ENCODE assay signal across 27 mouse cellular contexts in genomic region chr2:79898522-79898921, GRCm38 (mm10).
DNase-seq lines count a peak whose midpoint lies in the region; ATAC-seq and TF ChIP-seq lines count a peak whose summit lies in the region.
"Had no signal": no experiment of that assay in that cellular context is flagged by ENCODE, and none has a peak within 500 bp of the region (broad histone marks: within the 10 kb centered on the region; RNA-seq: fewer than 3 reads in every experiment).

No protein-coding gene starts in this region.

- WGBS in forebrain, embryonic 14.5 days = 83% methylated on average over 3 of the region's 3 CpGs
- WGBS in forebrain, embryonic 10.5 days = 84% methylated on average over 3 of the region's 3 CpGs
- 70% methylated on average over 3 of the region's 3 CpGs for WGBS in kidney, embryonic 14.5 days

- H3K27ac ChIP-seq in forebrain, embryonic 14.5 days (ENCODE audit: low read depth, low read length) = no peak overlapping the region
- H3K27ac ChIP-seq in forebrain, embryonic 10.5 days = no peak overlapping the region
- no peak overlapping the region for H3K27ac ChIP-seq in kidney, embryonic 14.5 days (ENCODE audit: low read depth, low read length)
- H3K27ac ChIP-seq: embryonic facial prominence, embryonic 10.5 days; embryonic facial prominence, embryonic 13.5 days; hindbrain, embryonic 13.5 days; hindbrain, postnatal 0 days had no signal

- TF ChIP-seq CTCF in C2C12 (IDR thresholded peaks at IDR 0.05; ENCODE audit: control insufficient read depth, insufficient read depth, insufficient read length) = no peak

- no peak for DNase-seq in forebrain, embryonic 14.5 days (ENCODE audit: low spot score)
- DNase-seq in forebrain, embryonic 10.5 days (ENCODE audit: extremely low spot score, low spot score) = no peak
- peak; percentile 35 for DNase-seq in 3T3-L1 (ENCODE audit: low read depth, low spot score)
- DNase-seq in gastrocnemius, postnatal 36 days = no peak
- DNase-seq: adrenal gland, postnatal 10 days; adrenal gland, postnatal 36 days; cerebellum, adult 11 months; cerebellum, adult 2 months; cerebellum, adult 9-11 months; cerebellum, postnatal 36 days; embryo, embryonic 11 days; gastrocnemius, postnatal 10 days; heart, adult 11 months; kidney, adult 11 months; kidney, adult 8-10 months had no signal

- H3ac ChIP-seq in C2C12 (ENCODE audit: control insufficient read depth, insufficient read length, low read depth) = no peak overlapping the region

- intact Hi-C loops in gastrocnemius, postnatal 36 days (cut with DNase I) = no loop called here

- H3K4me2 ChIP-seq in forebrain, embryonic 14.5 days (ENCODE audit: low read length) = no peak overlapping the region
- no peak overlapping the region for H3K4me2 ChIP-seq in kidney, embryonic 14.5 days (replicated peaks; ENCODE audit: low read depth, low read length)
- H3K4me2 ChIP-seq: embryonic facial prominence, embryonic 13.5 days; heart, embryonic 11.5 days; hindbrain, embryonic 13.5 days had no signal

- no peaks in the 10 kb centered on the region for H3K4me1 ChIP-seq in forebrain, embryonic 14.5 days (ENCODE audit: control insufficient read depth, insufficient read depth, low read length)
- H3K4me1 ChIP-seq in forebrain, embryonic 10.5 days = 0 out of 2 replicates have a peak, but pooled peaks cover 5% of the 10 kb centered on the region
- H3K4me1 ChIP-seq in kidney, embryonic 14.5 days (ENCODE audit: control insufficient read depth, insufficient read depth, low read length) = no peaks in the 10 kb centered on the region
- H3K4me1 ChIP-seq: embryonic facial prominence, embryonic 10.5 days; embryonic facial prominence, embryonic 13.5 days; hindbrain, embryonic 13.5 days had no signal

- no peaks in the 10 kb centered on the region for H3K36me3 ChIP-seq in forebrain, embryonic 14.5 days (ENCODE audit: control insufficient read depth, insufficient read depth, low read length)
- H3K36me3 ChIP-seq in forebrain, embryonic 10.5 days (replicated peaks) = no peaks in the 10 kb centered on the region
- H3K36me3 ChIP-seq in C2C12 (ENCODE audit: control insufficient read depth, insufficient read depth) = no peaks in the 10 kb centered on the region
- no peaks in the 10 kb centered on the region for H3K36me3 ChIP-seq in kidney, embryonic 14.5 days (ENCODE audit: control insufficient read depth, insufficient read depth, low read length)
- H3K36me3 ChIP-seq: embryonic facial prominence, embryonic 10.5 days; embryonic facial prominence, embryonic 13.5 days; G1E; hindbrain, embryonic 13.5 days had no signal

- H3K9me3 ChIP-seq in forebrain, embryonic 14.5 days (replicated peaks; ENCODE audit: control insufficient read depth, low read length) = no peaks in the 10 kb centered on the region
- H3K9me3 ChIP-seq in forebrain, embryonic 10.5 days = no peaks in the 10 kb centered on the region
- no peaks in the 10 kb centered on the region for H3K9me3 ChIP-seq in kidney, embryonic 14.5 days (ENCODE audit: control insufficient read depth, low read length)
- H3K9me3 ChIP-seq: embryonic facial prominence, embryonic 10.5 days; embryonic facial prominence, embryonic 13.5 days; G1E; hindbrain, embryonic 13.5 days had no signal

- H3K4me3 ChIP-seq in forebrain, embryonic 14.5 days (ENCODE audit: low read depth, low read length) = no peak overlapping the region
- no peak overlapping the region for H3K4me3 ChIP-seq in forebrain, embryonic 10.5 days
- no peak overlapping the region for H3K4me3 ChIP-seq in C2C12 (ENCODE audit: insufficient read depth, poor library complexity, severe bottlenecking)
- H3K4me3 ChIP-seq in kidney, embryonic 14.5 days (ENCODE audit: low read length) = no peak overlapping the region
- H3K4me3 ChIP-seq: embryonic facial prominence, embryonic 10.5 days; embryonic facial prominence, embryonic 13.5 days; erythroblast, embryonic 14.5 days; hindbrain, embryonic 13.5 days had no signal

- H3K27me3 ChIP-seq in forebrain, embryonic 14.5 days (replicated peaks; ENCODE audit: control insufficient read depth, insufficient read depth, low read length) = no peaks in the 10 kb centered on the region
- no peaks in the 10 kb centered on the region for H3K27me3 ChIP-seq in forebrain, embryonic 10.5 days (ENCODE audit: poor library complexity, severe bottlenecking)
- H3K27me3 ChIP-seq in C2C12 (ENCODE audit: control insufficient read depth, insufficient read depth, insufficient read length) = no peaks in the 10 kb centered on the region
- H3K27me3 ChIP-seq in kidney, embryonic 14.5 days (ENCODE audit: control insufficient read depth, insufficient read depth, low read length) = no peaks in the 10 kb centered on the region
- H3K27me3 ChIP-seq: CH12.LX; embryonic facial prominence, embryonic 13.5 days; hindbrain, embryonic 13.5 days; Patski had no signal

- H3K9ac ChIP-seq in forebrain, embryonic 14.5 days (ENCODE audit: low read length) = no peak overlapping the region
- no peak overlapping the region for H3K9ac ChIP-seq in kidney, embryonic 14.5 days (ENCODE audit: low read depth, low read length)
- H3K9ac ChIP-seq: embryonic facial prominence, embryonic 13.5 days; hindbrain, embryonic 13.5 days had no signal

- peak; percentile 44; the same call in 1 of the 2 replicates for ATAC-seq in forebrain, embryonic 14.5 days
- no peak for ATAC-seq in kidney, embryonic 14.5 days (ENCODE audit: low FRiP score, low TSS enrichment)
- ATAC-seq: hindbrain, postnatal 0 days; inflammation-experienced regulatory T-cells, adult 6 months; Patski had no signal

- no peaks in the 10 kb centered on the region for H3K79me2 ChIP-seq in C2C12 (ENCODE audit: control insufficient read depth, insufficient read depth)

- H3K79me3 ChIP-seq in C2C12 (ENCODE audit: low read depth) = no peaks in the 10 kb centered on the region

TF ChIP-seq in C2C12, 6 proteins besides CTCF, POLR2A, EP300 and RAD21:
- no peak for TF ChIP-seq MYOG (IDR thresholded peaks at IDR 0.05; ENCODE audit: control insufficient read depth, extremely low read depth, insufficient read length)
- TF ChIP-seq CEBPB (IDR thresholded peaks at IDR 0.05; ENCODE audit: low read depth) = no peak
- TF ChIP-seq USF1 (IDR thresholded peaks at IDR 0.05; ENCODE audit: low read depth) = peak; percentile 62
